Comparison of ENCODE assay signal across 17 mouse cellular contexts in genomic region chr10:94341501-94341900, GRCm38 (mm10). TPM values are rescaled to one million over a fixed set of nuclear protein-coding genes. Genes with fewer than 3 reads are reported as not detected.
DNase-seq lines count a peak whose midpoint lies in the region; ATAC-seq lines count a peak whose summit lies in the region.
"Had no signal": no experiment of that assay in that cellular context is flagged by ENCODE, and none has a peak within 500 bp of the region (broad histone marks: within the 10 kb centered on the region; RNA-seq: fewer than 3 reads in every experiment).

No protein-coding gene starts in this region.

- H3K36me3 ChIP-seq in embryonic facial prominence, embryonic 13.5 days = no peaks in the 10 kb centered on the region
- H3K36me3 ChIP-seq in embryonic facial prominence, embryonic 10.5 days (replicated peaks) = no peaks in the 10 kb centered on the region
- no peaks in the 10 kb centered on the region for H3K36me3 ChIP-seq in hindbrain, embryonic 13.5 days
- no peaks in the 10 kb centered on the region for H3K36me3 ChIP-seq in hindbrain, embryonic 11.5 days (ENCODE audit: control insufficient read depth, insufficient read depth, low read length)
- no peaks in the 10 kb centered on the region for H3K36me3 ChIP-seq in lung, embryonic 16.5 days (ENCODE audit: control insufficient read depth, insufficient read depth, low read length)

- no peaks in the 10 kb centered on the region for H3K9me3 ChIP-seq in embryonic facial prominence, embryonic 13.5 days
- no peaks in the 10 kb centered on the region for H3K9me3 ChIP-seq in embryonic facial prominence, embryonic 10.5 days
- no peaks in the 10 kb centered on the region for H3K9me3 ChIP-seq in hindbrain, embryonic 13.5 days
- H3K9me3 ChIP-seq in hindbrain, embryonic 11.5 days (ENCODE audit: control insufficient read depth, low read length) = no peaks in the 10 kb centered on the region
- H3K9me3 ChIP-seq in lung, embryonic 16.5 days (ENCODE audit: control insufficient read depth, low read length) = no peaks in the 10 kb centered on the region

- H3K27me3 ChIP-seq in embryonic facial prominence, embryonic 13.5 days = peaks cover 5% of the 10 kb centered on the region; the same call in 1 of the 2 replicates
- no peaks in the 10 kb centered on the region for H3K27me3 ChIP-seq in embryonic facial prominence, embryonic 10.5 days (replicated peaks; ENCODE audit: low read depth, poor library complexity, severe bottlenecking)
- H3K27me3 ChIP-seq in hindbrain, embryonic 13.5 days = no peaks in the 10 kb centered on the region
- H3K27me3 ChIP-seq in hindbrain, embryonic 11.5 days (ENCODE audit: control insufficient read depth, insufficient read depth, low read length) = no peaks in the 10 kb centered on the region
- no peaks in the 10 kb centered on the region for H3K27me3 ChIP-seq in lung, embryonic 16.5 days (ENCODE audit: control insufficient read depth, insufficient read depth, low read depth, low read length)

- 0 out of 2 replicates have a peak, but pooled peaks cover 10% of the 10 kb centered on the region for H3K4me1 ChIP-seq in embryonic facial prominence, embryonic 13.5 days
- peaks cover 10% of the 10 kb centered on the region; the same call in 1 of the 2 replicates for H3K4me1 ChIP-seq in embryonic facial prominence, embryonic 10.5 days
- H3K4me1 ChIP-seq in hindbrain, embryonic 13.5 days (replicated peaks) = no peaks in the 10 kb centered on the region
- no peaks in the 10 kb centered on the region for H3K4me1 ChIP-seq in hindbrain, embryonic 11.5 days (replicated peaks; ENCODE audit: control insufficient read depth, insufficient read depth, low read length)
- H3K4me1 ChIP-seq in lung, embryonic 16.5 days (replicated peaks; ENCODE audit: control insufficient read depth, insufficient read depth, low read length) = no peaks in the 10 kb centered on the region

- DNase-seq in embryonic facial prominence, embryonic 10.5 days (ENCODE audit: low spot score) = no peak
- no peak for DNase-seq in hindbrain, embryonic 11.5 days (ENCODE audit: low spot score)
- DNase-seq in lung, postnatal 36 days = no peak
- no peak for DNase-seq in yolk sac, embryonic 10.5 days (ENCODE audit: low spot score)
- DNase-seq: cerebellum, adult 2 months; gastrocnemius, postnatal 10 days; kidney, postnatal 4 days; layer of hippocampus, postnatal 36 days; thymus, postnatal 36 days had no signal

- no peak overlapping the region for H3K4me3 ChIP-seq in embryonic facial prominence, embryonic 13.5 days
- H3K4me3 ChIP-seq in embryonic facial prominence, embryonic 10.5 days = no peak overlapping the region
- no peak overlapping the region for H3K4me3 ChIP-seq in hindbrain, embryonic 13.5 days
- no peak overlapping the region for H3K4me3 ChIP-seq in hindbrain, embryonic 11.5 days (ENCODE audit: low read depth, low read length)
- H3K4me3 ChIP-seq in lung, embryonic 16.5 days (ENCODE audit: low read length) = no peak overlapping the region
- H3K4me3 ChIP-seq: erythroblast, embryonic 14.5 days had no signal

- no peak overlapping the region for H3K27ac ChIP-seq in embryonic facial prominence, embryonic 13.5 days
- no peak overlapping the region for H3K27ac ChIP-seq in embryonic facial prominence, embryonic 10.5 days (replicated peaks)
- H3K27ac ChIP-seq in hindbrain, embryonic 13.5 days = no peak overlapping the region
- H3K27ac ChIP-seq in hindbrain, embryonic 11.5 days (ENCODE audit: low read depth, low read length) = no peak overlapping the region
- no peak overlapping the region for H3K27ac ChIP-seq in lung, embryonic 16.5 days (ENCODE audit: low read length)

- ATAC-seq in embryonic facial prominence, embryonic 13.5 days (ENCODE audit: insufficient number of reproducible peaks, insufficient read depth, low FRiP score, low TSS enrichment, low read depth) = no peak
- ATAC-seq in hindbrain, embryonic 13.5 days (ENCODE audit: low FRiP score) = no peak
- no peak for ATAC-seq in hindbrain, embryonic 11.5 days (ENCODE audit: low FRiP score)
- ATAC-seq in lung, embryonic 16.5 days (ENCODE audit: low read depth) = no peak
- 0 out of 2 replicates have a peak, but pooled peaks have one; percentile 15 for ATAC-seq in megakaryocyte-erythroid progenitor cell, adult 5-6 weeks (replicated peaks; ENCODE audit: low FRiP score, low TSS enrichment, poor library complexity, severe bottlenecking)

- 64% methylated on average over 17 of the region's 17 CpGs for WGBS in embryonic facial prominence, embryonic 13.5 days
- WGBS in embryonic facial prominence, embryonic 10.5 days = 67% methylated on average over 17 of the region's 17 CpGs
- whole genome bisulfite sequencing in hindbrain, embryonic 13.5 days = 70% methylated on average over 17 of the region's 17 CpGs
- WGBS in hindbrain, embryonic 11.5 days = 72% methylated on average over 17 of the region's 17 CpGs
- 66% methylated on average over 17 of the region's 17 CpGs for WGBS in lung, embryonic 16.5 days

- H3K9ac ChIP-seq in embryonic facial prominence, embryonic 13.5 days = no peak overlapping the region
- H3K9ac ChIP-seq in hindbrain, embryonic 13.5 days = no peak overlapping the region
- no peak overlapping the region for H3K9ac ChIP-seq in hindbrain, embryonic 11.5 days (ENCODE audit: low read depth, low read length)
- no peak overlapping the region for H3K9ac ChIP-seq in lung, embryonic 16.5 days (ENCODE audit: low read length)

- peak overlapping the region; percentile 26 for H3K4me2 ChIP-seq in embryonic facial prominence, embryonic 13.5 days
- peak overlapping the region; percentile 21; the same call in 1 of the 2 replicates for H3K4me2 ChIP-seq in hindbrain, embryonic 13.5 days
- H3K4me2 ChIP-seq in hindbrain, embryonic 11.5 days (replicated peaks; ENCODE audit: low read depth, low read length) = no peak overlapping the region
- H3K4me2 ChIP-seq in lung, embryonic 16.5 days (ENCODE audit: low read depth, low read length) = peak overlapping the region; percentile 19; the same call in 1 of the 2 replicates

RNA-seq across cellular contexts. Expression of gene Tmcc3, which starts 29.8 kb away (rescaled TPM):
- 5.9 and 7.9 TPM in 2 replicates for polyA plus RNA-seq in embryonic facial prominence, embryonic 13.5 days (2015; fragmentation: Nextera tagmentation; extraction: Ambion mirVana)
- 2.1 and 3.2 TPM in 2 replicates for polyA plus RNA-seq in embryonic facial prominence, embryonic 10.5 days (2016; fragmentation: Nextera tagmentation; extraction: Ambion mirVana)
- polyA plus RNA-seq in hindbrain, embryonic 13.5 days (2015; fragmentation: Nextera tagmentation; extraction: Ambion mirVana) = 7.5 and 8.3 TPM in 2 replicates
- polyA plus RNA-seq in hindbrain, embryonic 11.5 days (2014; fragmentation: Nextera tagmentation; extraction: Ambion mirVana) = 4.5 and 5.7 TPM in 2 replicates
- 6.0 and 7.4 TPM in 2 replicates for polyA plus RNA-seq in lung, embryonic 16.5 days (2015; fragmentation: Nextera tagmentation; extraction: Ambion mirVana)
- 0.24 and 2.4 TPM in 2 replicates for total RNA-seq in megakaryocyte-erythroid progenitor cell, adult 5-6 weeks (2014; fragmentation: Nextera tagmentation)
- 0.72 TPM in 1 of 2 replicates, not detected in the other for total RNA-seq in megakaryocyte-erythroid progenitor cell, adult 5-6 weeks (2017)

RNA-seq across cellular contexts. Expression of gene Gm4792, which starts 43.0 kb away (rescaled TPM):
- not detected in 2 replicates for polyA plus RNA-seq in embryonic facial prominence, embryonic 13.5 days (2015; fragmentation: Nextera tagmentation; extraction: Ambion mirVana)
- not detected in 2 replicates for polyA plus RNA-seq in embryonic facial prominence, embryonic 10.5 days (2016; fragmentation: Nextera tagmentation; extraction: Ambion mirVana)
- 0.35 and 0.45 TPM in 2 replicates for polyA plus RNA-seq in hindbrain, embryonic 13.5 days (2015; fragmentation: Nextera tagmentation; extraction: Ambion mirVana)
- polyA plus RNA-seq in hindbrain, embryonic 11.5 days (2014; fragmentation: Nextera tagmentation; extraction: Ambion mirVana) = 0.27 and 0.31 TPM in 2 replicates
- polyA plus RNA-seq in lung, embryonic 16.5 days (2015; fragmentation: Nextera tagmentation; extraction: Ambion mirVana) = not detected in 2 replicates
- not detected in 2 replicates for total RNA-seq in megakaryocyte-erythroid progenitor cell, adult 5-6 weeks (2014; fragmentation: Nextera tagmentation)
- not detected in 2 replicates for total RNA-seq in megakaryocyte-erythroid progenitor cell, adult 5-6 weeks (2017)
- total RNA-seq: gastrocnemius, postnatal 10 days; layer of hippocampus, postnatal 36 days had no signal
- polyA plus RNA-seq: cerebellum, adult 2 months; erythroblast, embryonic 14.5 days; limb, embryonic 11.5 days; liver, embryonic 16.5 days; small intestine, adult 2 months had no signal
